Mouse (Mus musculus) heart, embryonic 11.5 days (tissue): ENCODE measurements around the gene Hnrnph1. TPM values are rescaled to one million over a fixed set of nuclear protein-coding genes. Genes with fewer than 3 reads are reported as not detected.

Experiments
- ATAC-seq: fragments of 200-750 bp; cut with Nextera tagmentation; replicated peaks from 2 replicates; pipeline ENCODE4 v1.8.0; 2017; ENCODE audit warnings: moderate library complexity; ENCODE audit not compliant: insufficient number of reproducible peaks, low FRiP score, low TSS enrichment
- H3K27ac ChIP-seq: fragments of 300-500 bp; sonication (generic); 2 replicates; pipeline ENCODE4 v1.5.1; 2014; ENCODE audit warnings: mild to moderate bottlenecking, low read depth, low read length
- H3K27me3 ChIP-seq: fragments of 300-500 bp; sonication (generic); 2 replicates; pipeline ENCODE4 v1.6.1; 2014; ENCODE audit warnings: mild to moderate bottlenecking, low read length, mixed read lengths; ENCODE audit not compliant: control insufficient read depth, insufficient read depth
- H3K36me3 ChIP-seq: fragments of 300-500 bp; sonication (generic); 2 replicates; pipeline ENCODE4 v1.6.1; 2014; ENCODE audit warnings: mild to moderate bottlenecking, low read length, moderate library complexity, mixed read lengths; ENCODE audit not compliant: control insufficient read depth, insufficient read depth
- H3K4me1 ChIP-seq: fragments of 300-500 bp; sonication (generic); 2 replicates; pipeline ENCODE4 v1.6.1; 2014; ENCODE audit warnings: low read length; ENCODE audit not compliant: control insufficient read depth, insufficient read depth
- H3K4me2 ChIP-seq: fragments of 300-500 bp; sonication (generic); 2 replicates; pipeline ENCODE4 v1.6.1; 2014; ENCODE audit warnings: mild to moderate bottlenecking, moderate library complexity
- H3K4me3 ChIP-seq: fragments of 300-500 bp; sonication (generic); 2 replicates; pipeline ENCODE4 v1.5.1; 2014; ENCODE audit warnings: low read depth, low read length
- H3K9ac ChIP-seq: fragments of 300-500 bp; sonication (generic); 2 replicates; pipeline ENCODE4 v1.6.1; 2014; ENCODE audit warnings: mild to moderate bottlenecking, low read depth, low read length, moderate library complexity
- H3K9me3 ChIP-seq: fragments of 300-500 bp; sonication (generic); replicated peaks from 2 replicates; pipeline ENCODE4 v1.6.1; 2016; ENCODE audit warnings: low read length; ENCODE audit not compliant: control insufficient read depth
- WGBS: fragments of 180-500 bp; shearing (Covaris S2); extraction: QIAGEN DNeasy Blood & Tissue Kit; methylation state at CpG from one replicate; pipeline ENCODE4 v1.1.7; 2014; ENCODE audit not compliant: insufficient replicate concordance; 5-methylcytosine and 5-hydroxymethylcytosine counted together
- microRNA counts: library from miRNA; unstranded; fragments of <30 nt; microRNA quantifications from one replicate; lab custom pipeline; 2015
- microRNA-seq: library from miRNA; unstranded; fragments of <30 nt; microRNA quantifications from one replicate; pipeline ENCODE4, GENCODE M21; 2016; ENCODE audit warnings: borderline number of aligned reads
- polyA plus RNA-seq: library from polyadenylated mRNA; unstranded; fragments of >200 nt; fragmentation: Nextera tagmentation; extraction: Ambion mirVana; gene quantifications from 2 replicates; pipeline ENCODE4 v1.2.1, GENCODE M21; 2014

Gene Hnrnph1
- polyA plus RNA-seq, 1 experiment from 2014 or later: 320 TPM

DNA sequence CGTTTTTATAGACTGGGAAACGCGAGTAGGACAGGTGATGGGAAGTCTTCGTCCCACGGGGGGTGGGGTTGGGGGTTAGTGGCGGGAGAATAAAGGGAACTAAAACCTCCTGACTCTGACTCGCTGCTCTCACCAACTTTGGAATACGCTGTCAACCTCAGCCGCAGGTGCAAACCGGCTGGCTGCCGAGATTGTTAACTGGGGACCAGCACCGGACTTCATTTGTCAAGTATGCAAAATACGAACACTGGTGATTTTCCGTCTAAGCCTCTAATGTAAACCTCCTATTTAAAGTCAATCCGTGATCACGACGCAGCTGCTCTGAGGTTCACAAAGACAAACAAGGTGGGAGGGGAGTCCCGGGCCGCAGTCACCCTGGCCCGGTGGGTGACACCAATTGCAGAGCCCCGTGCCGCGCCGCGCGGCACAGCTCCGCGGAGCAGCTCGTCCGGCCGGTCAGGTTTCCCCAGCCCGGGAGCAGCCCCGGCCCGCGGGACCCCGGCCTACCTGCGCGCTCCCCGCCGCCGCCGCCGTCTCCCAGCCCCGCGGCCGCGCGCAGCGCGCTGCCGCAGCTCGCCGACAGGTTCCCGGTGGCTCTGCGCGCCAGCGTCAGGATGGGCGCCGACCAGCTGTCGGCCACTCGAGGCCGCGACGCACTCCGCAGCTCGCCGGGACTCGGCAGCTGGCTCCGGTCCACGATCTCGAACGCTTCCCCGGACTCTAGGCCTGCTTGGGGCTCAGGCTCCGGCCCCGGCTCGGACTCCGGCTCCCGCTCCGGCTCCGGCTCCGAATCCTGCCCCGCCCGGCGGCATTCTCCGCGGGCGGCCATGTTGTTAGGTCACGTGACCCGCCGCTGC, 53.7 kb downstream of the Hnrnph1 start, which contains the start of gene Rufy1:
TSS of gene Rufy1 (minus strand) at position 849 of the 857 bp plus-strand sequence.
- Histone ChIP-seq H3K27ac (peak within 1 kb of the TSS; percentile 89), H3K9me3 (no peaks in the 10 kb centered on the region), H3K9ac (peak within 1 kb of the TSS; percentile 97), H3K27me3 (no peaks in the 10 kb centered on the region), H3K4me3 (peak within 1 kb of the TSS; percentile 84), H3K36me3 (no peaks in the 10 kb centered on the region), H3K4me1 (no peaks in the 10 kb centered on the region), H3K4me2 (peak within 1 kb of the TSS; percentile 80)
- under 1% methylated on average over 74 of the region's 90 CpGs for WGBS
- ATAC-seq: peak; percentile 76

DNA sequence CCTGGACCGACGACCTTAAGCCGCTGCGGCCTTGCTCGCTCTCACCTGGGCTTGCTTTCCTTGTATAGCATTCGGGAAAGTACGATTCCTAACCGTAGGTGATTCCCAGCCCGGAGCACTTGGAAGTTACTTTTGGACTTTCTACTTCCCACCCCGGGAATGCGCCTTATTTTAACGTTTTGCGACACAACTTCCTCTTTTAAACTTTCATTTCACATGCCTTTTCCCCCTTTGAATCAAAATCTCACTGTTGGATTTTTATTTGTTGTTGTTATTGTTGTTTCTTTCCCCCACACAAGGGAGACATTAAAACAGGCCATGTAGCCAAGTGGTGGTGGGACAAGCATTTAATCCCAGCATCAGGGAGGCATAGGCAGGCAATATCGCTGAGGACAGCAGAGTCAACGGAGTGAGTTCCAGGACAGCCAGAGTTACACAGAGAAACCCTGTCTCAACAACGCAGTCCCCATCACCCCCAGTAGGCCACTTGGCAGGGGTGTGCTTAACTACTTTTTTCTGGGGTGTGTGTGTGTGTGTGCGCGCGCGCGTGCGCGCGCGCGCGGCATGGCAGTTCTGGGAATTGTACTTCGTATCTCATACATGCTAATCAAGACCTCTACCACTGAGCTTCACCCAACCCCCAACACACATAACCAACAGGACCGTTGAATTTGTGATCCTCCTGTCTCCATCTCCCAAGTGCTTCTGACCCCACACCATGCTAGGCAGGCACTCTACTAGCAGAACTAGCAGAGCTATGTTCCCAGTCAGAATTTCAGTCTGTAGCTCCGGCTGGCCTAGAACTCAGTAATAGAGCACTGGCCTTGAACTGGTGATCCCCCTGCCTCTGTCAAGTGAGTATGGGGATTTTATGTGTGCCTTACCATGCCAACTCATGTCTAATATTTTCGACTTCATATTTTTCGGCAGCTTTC, 54.6 kb downstream of the Hnrnph1 start:
- peak; percentile 80 for ATAC-seq
- Histone ChIP-seq H3K27ac (peak overlapping the region; percentile 89), H3K27me3 (no peaks in the 10 kb centered on the region), H3K36me3 (no peaks in the 10 kb centered on the region), H3K9ac (peak overlapping the region; percentile 97), H3K4me2 (peak overlapping the region; percentile 80), H3K4me1 (no peaks in the 10 kb centered on the region), H3K4me3 (peak overlapping the region; percentile 84), H3K9me3 (no peaks in the 10 kb centered on the region)
- 21% methylated on average over 32 of the region's 32 CpGs for WGBS

DNA sequence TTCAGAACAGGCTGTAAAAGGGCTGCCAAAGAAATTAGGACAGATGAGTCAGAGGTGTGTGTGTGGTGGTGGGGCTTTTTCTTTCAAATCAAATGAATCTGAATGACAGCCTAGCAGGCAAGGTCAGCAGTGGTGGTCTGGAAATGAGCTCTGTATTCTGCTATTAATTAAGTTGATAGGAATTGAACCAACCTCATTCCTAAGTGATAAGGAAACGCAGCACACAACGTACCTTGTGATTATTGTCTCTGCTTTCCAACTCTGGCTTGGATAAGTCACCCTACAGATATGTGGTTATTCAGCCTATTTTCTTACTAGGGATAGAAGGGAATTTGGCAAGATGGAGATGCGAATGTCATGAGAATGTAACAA, 55.3 kb downstream of the Hnrnph1 start:
- ATAC-seq: no peak

GRCm38 (mm10) chr11:50432896-50433295, 56.1 kb downstream of the Hnrnph1 start:
- H3K36me3 ChIP-seq: no peaks in the 10 kb centered on the region
- H3K27ac ChIP-seq: no peak overlapping the region
- H3K4me2 ChIP-seq: no peak overlapping the region
- 84% methylated on average over 5 of the region's 5 CpGs for WGBS
- H3K4me1 ChIP-seq: no peaks in the 10 kb centered on the region
- no peak overlapping the region for H3K9ac ChIP-seq
- no peak for ATAC-seq
- no peaks in the 10 kb centered on the region for H3K27me3 ChIP-seq
- no peak overlapping the region for H3K4me3 ChIP-seq
- H3K9me3 ChIP-seq: no peaks in the 10 kb centered on the region

More for the DNA sequence above, 55.3 kb downstream of the Hnrnph1 start:
- Histone ChIP-seq H3K9me3 (no peaks in the 10 kb centered on the region), H3K4me1 (no peaks in the 10 kb centered on the region), H3K4me2 (no peak overlapping the region), H3K27me3 (no peaks in the 10 kb centered on the region), H3K9ac (no peak overlapping the region), H3K4me3 (no peak overlapping the region), H3K36me3 (no peaks in the 10 kb centered on the region), H3K27ac (no peak overlapping the region)
- WGBS: 80% methylated on average over 3 of the region's 3 CpGs

MicroRNAs within 50 kb of the gene (microRNA counts, 519-probe panel; counts per million panel counts)
- microRNA mmu-miR-804 (lab: Ali Mortazavi, UCI): 4,102 counts per million, percentile 29 among the panel's probes with 10 or more counts

Small RNA genes lying within 50 kb of the gene (microRNA-seq; reads per million reads assigned to microRNA genes)
- not detected for gene Mir804

Other genes starting within 250 kb of the Hnrnph1 start
- 20.7 and 27.3 TPM in 2 replicates for gene Tbc1d9b, start 245.6 kb upstream of the Hnrnph1 start, polyA plus RNA-seq
- gene Mrnip, start 202.5 kb upstream of the Hnrnph1 start, polyA plus RNA-seq: 15.3 and 17.6 TPM in 2 replicates
- gene Sqstm1, start 166.2 kb upstream of the Hnrnph1 start, polyA plus RNA-seq: 159 and 197 TPM in 2 replicates
- gene Mgat4b, start 166.1 kb upstream of the Hnrnph1 start, polyA plus RNA-seq: 14.2 and 14.4 TPM in 2 replicates
- 0.74 TPM in 1 of 2 replicates, not detected in the other for gene Ltc4s, start 138.4 kb upstream of the Hnrnph1 start, polyA plus RNA-seq
- gene Maml1, start 84.7 kb upstream of the Hnrnph1 start, polyA plus RNA-seq: 5.5 and 5.9 TPM in 2 replicates
- 221 and 236 TPM in 2 replicates for gene Canx, start 51.3 kb upstream of the Hnrnph1 start, polyA plus RNA-seq
- not detected in 2 replicates for gene Cby3, start 22.5 kb upstream of the Hnrnph1 start, polyA plus RNA-seq
- 19.5 and 20.0 TPM in 2 replicates for gene Rufy1, start 54.1 kb downstream of the Hnrnph1 start, polyA plus RNA-seq
- 2.5 and 2.9 TPM in 2 replicates for gene Adamts2, start 225.1 kb downstream of the Hnrnph1 start, polyA plus RNA-seq